Mouse (Mus musculus) cerebellum, adult 2 months (tissue): ENCODE measurements around the gene Fam166b.

Source experiments
- CTCF ChIP-seq: fragments of 200-500 bp; IDR thresholded peaks from 2 replicates; pipeline ENCODE4 v1.5.1; 2011; ENCODE audit warnings: low read depth, mild to moderate bottlenecking, control low read depth, low read length, moderate library complexity, borderline replicate concordance; ENCODE audit not compliant: insufficient read depth
- POLR2A ChIP-seq: fragments of 200-500 bp; IDR thresholded peaks from 2 replicates; pipeline ENCODE4 v1.6.1; 2011; ENCODE audit warnings: low read length, control low read depth, borderline replicate concordance; ENCODE audit not compliant: insufficient read depth

DNA sequence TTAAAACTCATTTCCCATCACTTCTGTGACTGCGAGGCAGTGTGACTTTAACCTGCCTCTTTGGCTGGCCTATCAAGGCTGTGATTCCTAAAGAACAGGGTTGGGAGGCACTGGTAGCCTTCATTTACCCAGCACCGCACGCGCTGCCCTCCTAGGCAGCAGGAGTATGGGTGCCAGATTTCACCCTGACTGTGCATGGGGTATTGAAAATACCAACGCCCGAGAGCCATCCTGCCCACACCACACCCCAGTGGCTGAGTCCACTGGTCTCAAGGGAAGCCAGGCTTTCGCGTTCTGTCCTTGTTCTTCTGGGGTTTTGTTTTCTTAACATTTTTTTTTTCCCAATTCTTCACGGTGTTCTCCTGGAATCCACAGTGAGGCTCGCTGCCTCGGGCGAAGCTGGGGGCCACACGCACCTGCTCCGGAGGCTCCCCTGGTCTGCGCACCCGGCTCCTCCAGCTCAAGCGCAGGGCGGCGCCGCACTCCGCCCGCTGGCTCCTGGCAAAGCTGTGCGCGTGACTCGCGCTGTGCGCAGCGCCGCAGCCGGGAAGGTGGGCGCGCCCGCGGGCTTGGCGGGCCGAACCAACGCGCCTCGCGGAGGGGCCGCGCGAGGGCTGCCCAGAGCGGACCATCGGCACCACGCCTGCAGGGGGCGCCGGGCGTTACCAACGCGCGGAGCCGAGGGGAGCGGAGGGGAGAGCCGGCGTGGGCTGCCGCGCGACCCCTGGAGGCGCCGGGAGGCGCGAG, 47.4 kb downstream of the Fam166b start, which contains the start of gene Rusc2:
- peak; percentile 89 for TF ChIP-seq POLR2A
- TF ChIP-seq CTCF, result no peak
